In the genomic region with DNA sequence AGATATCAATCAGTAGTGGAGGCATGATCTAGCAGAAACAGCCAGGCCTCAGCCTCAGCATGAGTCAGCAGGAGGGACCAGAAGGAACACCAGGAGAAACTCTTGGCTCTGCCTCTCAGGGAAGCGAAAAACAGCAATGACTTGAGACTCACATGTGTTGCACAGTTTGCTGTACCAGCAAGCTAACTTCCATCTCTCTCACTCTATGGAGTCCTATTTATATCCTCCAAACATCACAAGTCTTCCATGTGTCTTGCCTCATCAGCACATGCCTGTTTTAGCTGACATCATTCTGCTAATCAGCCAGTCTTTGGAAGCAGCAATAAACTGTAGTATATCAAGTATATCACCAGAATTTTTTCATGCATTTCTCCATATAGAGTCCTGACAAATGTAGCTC, we compare ENCODE assay signal across 21 mouse cellular contexts.
DNase-seq lines count a peak whose midpoint lies in the region; ATAC-seq and TF ChIP-seq lines count a peak whose summit lies in the region.
"Had no signal": no experiment of that assay in that cellular context is flagged by ENCODE, and none has a peak within 500 bp of the region (broad histone marks: within the 10 kb centered on the region; RNA-seq: fewer than 3 reads in every experiment).

No protein-coding gene starts in this region.

- H3K4me3 ChIP-seq in lung, embryonic 14.5 days (ENCODE audit: low read depth, low read length), result no peak overlapping the region
- no peak overlapping the region for H3K4me3 ChIP-seq in lung, adult 2 months (replicated peaks; ENCODE audit: extremely low read depth, low read depth, low read length)
- H3K4me3 ChIP-seq: embryonic facial prominence, embryonic 13.5 days; forebrain, embryonic 13.5 days; heart, embryonic 10.5 days; hindbrain, embryonic 13.5 days had no signal

- WGBS in lung, embryonic 14.5 days, result 64% methylated on average over 1 of the region's 1 CpGs
- 69% methylated on average over 1 of the region's 1 CpGs for WGBS in lung, adult 2 months

- no peaks in the 10 kb centered on the region for H3K4me1 ChIP-seq in lung, embryonic 14.5 days (ENCODE audit: insufficient read depth)
- no peaks in the 10 kb centered on the region for H3K4me1 ChIP-seq in lung, adult 2 months (ENCODE audit: control insufficient read depth, insufficient read depth, low read length)
- H3K4me1 ChIP-seq: embryonic facial prominence, embryonic 13.5 days; forebrain, embryonic 13.5 days; heart, embryonic 10.5 days; hindbrain, embryonic 13.5 days had no signal

- no peak overlapping the region for H3K4me2 ChIP-seq in lung, embryonic 14.5 days
- H3K4me2 ChIP-seq: embryonic facial prominence, embryonic 13.5 days; forebrain, embryonic 13.5 days; hindbrain, embryonic 13.5 days had no signal

- H3K27me3 ChIP-seq in lung, embryonic 14.5 days (ENCODE audit: insufficient read depth, low read length), result no peaks in the 10 kb centered on the region
- H3K27me3 ChIP-seq: CH12.LX; embryonic facial prominence, embryonic 13.5 days; forebrain, embryonic 13.5 days; hindbrain, embryonic 13.5 days had no signal

- H3K9ac ChIP-seq in lung, embryonic 14.5 days, result no peak overlapping the region
- H3K9ac ChIP-seq: embryonic facial prominence, embryonic 13.5 days; forebrain, embryonic 13.5 days; hindbrain, embryonic 13.5 days had no signal

- peak; percentile 6 for DNase-seq in lung, embryonic 14.5 days
- no peak for DNase-seq in lung, adult 2 months
- DNase-seq in right cerebral cortex, adult 18-20 months, result peak; percentile 5
- DNase-seq in right cerebral cortex, postnatal 14 days, result no peak
- DNase-seq in lung, postnatal 36 days, result peak; percentile 12
- no peak for DNase-seq in layer of hippocampus, adult 9-10 months (ENCODE audit: low spot score)
- DNase-seq: adrenal gland, postnatal 36 days; cerebellum, adult 11-12 months; cerebellum, adult 9-10 months; cerebellum, postnatal 36 days; gastrocnemius, postnatal 10 days; heart, adult 18-20 months; heart, postnatal 10 days had no signal

- ATAC-seq in lung, embryonic 14.5 days (ENCODE audit: insufficient read depth), result peak; percentile 38; the same call in 1 of the 2 replicates
- ATAC-seq: activated CD4-positive, CD25-positive, alpha-beta regulatory T cell, adult 4 months; forebrain, embryonic 13.5 days; hindbrain, postnatal 0 days; Patski had no signal

- no peaks in the 10 kb centered on the region for H3K36me3 ChIP-seq in lung, embryonic 14.5 days (ENCODE audit: insufficient read depth)
- H3K36me3 ChIP-seq: embryonic facial prominence, embryonic 13.5 days; heart, embryonic 10.5 days; hindbrain, embryonic 13.5 days had no signal

- TF ChIP-seq CTCF in lung, embryonic 14.5 days (IDR thresholded peaks at IDR 0.05; ENCODE audit: low read depth), result no peak
- TF ChIP-seq CTCF in lung, adult 2 months (IDR thresholded peaks at IDR 0.05; ENCODE audit: insufficient read depth, low read length), result no peak

- no peaks in the 10 kb centered on the region for H3K9me3 ChIP-seq in lung, embryonic 14.5 days (ENCODE audit: low read depth, low read length)
- H3K9me3 ChIP-seq: embryonic facial prominence, embryonic 13.5 days; forebrain, embryonic 13.5 days; heart, embryonic 10.5 days; hindbrain, embryonic 13.5 days had no signal

- no peak for TF ChIP-seq POLR2A in lung, adult 2 months (IDR thresholded peaks at IDR 0.05; ENCODE audit: borderline replicate concordance, extremely low read depth, low read depth, low read length)

- H3K27ac ChIP-seq in lung, embryonic 14.5 days (ENCODE audit: low read depth), result no peak overlapping the region
- H3K27ac ChIP-seq: embryonic facial prominence, embryonic 13.5 days; forebrain, embryonic 13.5 days; heart, embryonic 10.5 days; hindbrain, embryonic 13.5 days; hindbrain, postnatal 0 days had no signal

Comparison
In these comparisons a context has a peak if more than half of its experiments do, and no peak if none do; other contexts are left out.
1. DNase-seq: peak in lung, embryonic 14.5 days (single experiment), right cerebral cortex, adult 18-20 months (single experiment) and lung, postnatal 36 days (single experiment); none in lung, adult 2 months (single experiment), right cerebral cortex, postnatal 14 days (single experiment) and layer of hippocampus, adult 9-10 months (single experiment).